Mouse (Mus musculus): Measurements from ENCODE around the gene Armh4. TPM values are rescaled to one million over a fixed set of nuclear protein-coding genes. Genes with fewer than 3 reads are reported as not detected.
"Not testable (repeated sequence)": the region's sequence is repeated elsewhere in the genome, so short reads cannot be mapped to it uniquely, and the experiment has no call there.

Gene Armh4
- total RNA-seq (2021) = 1 to 10 TPM; 1.3 to 1.8 TPM
- long read RNA-seq, experiment 1, full-length matches to known transcripts = 3 of 4 reads
- long read RNA-seq, experiment 1, partial matches to known transcripts = 1 of 4 reads
- long read RNA-seq, experiment 1, other reads (novel, unspliced or antisense) = 0 of 4 reads
- long read RNA-seq, experiment 2, partial matches to known transcripts = 0 of 1 reads
- long read RNA-seq, experiment 2, other reads (novel, unspliced or antisense) = 0 of 1 reads

- peak; percentile 34 for DNase-seq (ENCODE audit: low spot score)
Observed at GRCm38 (mm10) chr14:49782715-49783531, at the start of gene Armh4. TSS of gene Armh4 (minus strand) at chr14:49783383.

GRCm38 (mm10) chr14:49829192-49830171, 46.3 kb upstream of the Armh4 start:
- DNase-seq (ENCODE audit: low spot score) = no peak

- not testable (repeated sequence) for DNase-seq (ENCODE audit: low spot score)
Observed at GRCm38 (mm10) chr14:49819721-49820440, 36.7 kb upstream of the Armh4 start.

- not testable (repeated sequence) for DNase-seq (ENCODE audit: low spot score)
Observed at GRCm38 (mm10) chr14:49818713-49819208, 35.6 kb upstream of the Armh4 start.

GRCm38 (mm10) chr14:49812966-49813365, 29.8 kb upstream of the Armh4 start:
- DNase-seq (ENCODE audit: low spot score) = not testable (repeated sequence)

GRCm38 (mm10) chr14:49805051-49805450, 21.9 kb upstream of the Armh4 start:
- DNase-seq (ENCODE audit: low spot score) = not testable (repeated sequence)

- DNase-seq (ENCODE audit: low spot score) = no peak
Observed at GRCm38 (mm10) chr14:49801444-49801843, 18.3 kb upstream of the Armh4 start.

- DNase-seq (ENCODE audit: low spot score) = no peak
Observed at GRCm38 (mm10) chr14:49793948-49794347, 10.8 kb upstream of the Armh4 start.

GRCm38 (mm10) chr14:49790542-49790941, 7.4 kb upstream of the Armh4 start:
- no peak for DNase-seq (ENCODE audit: low spot score)

GRCm38 (mm10) chr14:49785793-49786192, 2.6 kb upstream of the Armh4 start:
- DNase-seq (ENCODE audit: low spot score) = peak; percentile 25

GRCm38 (mm10) chr14:49783866-49784265, 683 bp upstream of the Armh4 start:
- DNase-seq (ENCODE audit: low spot score) = no peak

- no peak for DNase-seq (ENCODE audit: low spot score)
Observed at GRCm38 (mm10) chr14:49780416-49780815, 2.8 kb downstream of the Armh4 start.

- DNase-seq (ENCODE audit: low spot score) = not testable (repeated sequence)
Observed at GRCm38 (mm10) chr14:49777539-49777938, 5.6 kb downstream of the Armh4 start.

GRCm38 (mm10) chr14:49771746-49772145, 11.4 kb downstream of the Armh4 start:
- DNase-seq (ENCODE audit: low spot score) = no peak

- DNase-seq (ENCODE audit: low spot score) = no peak
Observed at GRCm38 (mm10) chr14:49766601-49767000, 16.6 kb downstream of the Armh4 start.

- no peak for DNase-seq (ENCODE audit: low spot score)
Observed at GRCm38 (mm10) chr14:49755845-49756244, 27.3 kb downstream of the Armh4 start.

- DNase-seq (ENCODE audit: low spot score) = no peak
Observed at GRCm38 (mm10) chr14:49752614-49753013, 30.6 kb downstream of the Armh4 start.

- no peak for DNase-seq (ENCODE audit: low spot score)
Observed at GRCm38 (mm10) chr14:49745874-49746273, 37.3 kb downstream of the Armh4 start.

- no peak for DNase-seq (ENCODE audit: low spot score)
Observed at GRCm38 (mm10) chr14:49743946-49744526, 39.1 kb downstream of the Armh4 start.

- no peak for DNase-seq (ENCODE audit: low spot score)
Observed at GRCm38 (mm10) chr14:49739328-49739727, 43.9 kb downstream of the Armh4 start.
